ENCODE assay signal across 10 mouse cellular contexts in genomic region chr17:9760026-9760705, GRCm38 (mm10).
DNase-seq lines count a peak whose midpoint lies in the region; ATAC-seq and TF ChIP-seq lines count a peak whose summit lies in the region.
"Had no signal": no experiment of that assay in that cellular context is flagged by ENCODE, and none has a peak within 500 bp of the region (broad histone marks: within the 10 kb centered on the region; RNA-seq: fewer than 3 reads in every experiment).

No protein-coding gene starts in this region.

- no peak overlapping the region for H3K4me3 ChIP-seq in heart, embryonic 10.5 days
- no peak overlapping the region for H3K4me3 ChIP-seq in forebrain, embryonic 12.5 days (replicated peaks)
- H3K4me3 ChIP-seq in heart, embryonic 13.5 days: no peak overlapping the region
- no peak overlapping the region for H3K4me3 ChIP-seq in midbrain, embryonic 12.5 days
- no peak overlapping the region for H3K4me3 ChIP-seq in thymus, adult 2 months (ENCODE audit: control insufficient read depth, insufficient read depth, low read length)
- H3K4me3 ChIP-seq: megakaryocyte, embryonic 14.5 days had no signal

- H3K4me1 ChIP-seq in heart, embryonic 10.5 days: peaks cover 36% of the 10 kb centered on the region
- H3K4me1 ChIP-seq in forebrain, embryonic 12.5 days: peaks cover 47% of the 10 kb centered on the region
- peaks cover 42% of the 10 kb centered on the region for H3K4me1 ChIP-seq in heart, embryonic 13.5 days
- peaks cover 45% of the 10 kb centered on the region for H3K4me1 ChIP-seq in midbrain, embryonic 12.5 days
- H3K4me1 ChIP-seq in thymus, adult 2 months (replicated peaks; ENCODE audit: control insufficient read depth, insufficient read depth, low read length): no peaks in the 10 kb centered on the region

- peak; percentile 61 for DNase-seq in heart, embryonic 10.5 days (ENCODE audit: low spot score)
- DNase-seq in heart, adult 8-10 months (ENCODE audit: low spot score): no peak
- no peak for DNase-seq in thymus, adult 2 months
- no peak for DNase-seq in T-cell, adult 2 months (ENCODE audit: low spot score)
- DNase-seq in left cerebral cortex, adult 8-10 months (ENCODE audit: low spot score in 2 of 2): no peak

- no peak for ATAC-seq in forebrain, embryonic 12.5 days (ENCODE audit: low FRiP score)
- no peak for ATAC-seq in heart, embryonic 13.5 days (ENCODE audit: extremely low read depth, insufficient number of reproducible peaks, low FRiP score, low TSS enrichment)
- no peak for ATAC-seq in midbrain, embryonic 12.5 days (ENCODE audit: low FRiP score, low read depth)
- ATAC-seq: activated CD4-positive, CD25-positive, alpha-beta regulatory T cell, adult 4 months had no signal

- TF ChIP-seq CTCF in thymus, adult 2 months (IDR thresholded peaks at IDR 0.05; ENCODE audit: borderline replicate concordance, control insufficient read depth, extremely low read depth, insufficient read depth, low read length, poor library complexity): no peak

- H3K27me3 ChIP-seq in heart, embryonic 10.5 days (ENCODE audit: insufficient read depth, poor library complexity, severe bottlenecking): no peaks in the 10 kb centered on the region
- H3K27me3 ChIP-seq in forebrain, embryonic 12.5 days: 0 out of 2 replicates have a peak, but pooled peaks cover 3% of the 10 kb centered on the region
- no peaks in the 10 kb centered on the region for H3K27me3 ChIP-seq in heart, embryonic 13.5 days (replicated peaks)
- H3K27me3 ChIP-seq in midbrain, embryonic 12.5 days: peaks cover 6% of the 10 kb centered on the region
- H3K27me3 ChIP-seq in thymus, adult 2 months (ENCODE audit: control insufficient read depth, insufficient read depth, low read length): no peaks in the 10 kb centered on the region

- H3K9me3 ChIP-seq in heart, embryonic 10.5 days: no peaks in the 10 kb centered on the region
- no peaks in the 10 kb centered on the region for H3K9me3 ChIP-seq in forebrain, embryonic 12.5 days
- no peaks in the 10 kb centered on the region for H3K9me3 ChIP-seq in heart, embryonic 13.5 days
- H3K9me3 ChIP-seq in midbrain, embryonic 12.5 days: no peaks in the 10 kb centered on the region
- H3K9me3 ChIP-seq: megakaryocyte, embryonic 14.5 days had no signal

- TF ChIP-seq POLR2A in thymus, adult 2 months (IDR thresholded peaks at IDR 0.05; ENCODE audit: control insufficient read depth, extremely low read depth, insufficient read depth, low read length, poor library complexity): no peak

- peak overlapping the region; percentile 21; the same call in 1 of the 2 replicates for H3K4me2 ChIP-seq in forebrain, embryonic 12.5 days
- H3K4me2 ChIP-seq in heart, embryonic 13.5 days: peak overlapping the region; percentile 20
- no peak overlapping the region for H3K4me2 ChIP-seq in midbrain, embryonic 12.5 days (replicated peaks)

- no peak overlapping the region for H3K9ac ChIP-seq in forebrain, embryonic 12.5 days
- no peak overlapping the region for H3K9ac ChIP-seq in heart, embryonic 13.5 days
- no peak overlapping the region for H3K9ac ChIP-seq in midbrain, embryonic 12.5 days (replicated peaks)

- 54% methylated on average over 8 of the region's 8 CpGs for WGBS in heart, embryonic 10.5 days
- WGBS in forebrain, embryonic 12.5 days: 37% methylated on average over 8 of the region's 8 CpGs
- 44% methylated on average over 8 of the region's 8 CpGs for WGBS in heart, embryonic 13.5 days
- WGBS in midbrain, embryonic 12.5 days: 45% methylated on average over 8 of the region's 8 CpGs
- 89% methylated on average over 8 of the region's 8 CpGs for WGBS in thymus, adult 2 months

- H3K36me3 ChIP-seq in heart, embryonic 10.5 days: no peaks in the 10 kb centered on the region
- H3K36me3 ChIP-seq in forebrain, embryonic 12.5 days (replicated peaks): no peaks in the 10 kb centered on the region
- no peaks in the 10 kb centered on the region for H3K36me3 ChIP-seq in heart, embryonic 13.5 days
- no peaks in the 10 kb centered on the region for H3K36me3 ChIP-seq in midbrain, embryonic 12.5 days
- no peaks in the 10 kb centered on the region for H3K36me3 ChIP-seq in thymus, adult 2 months (ENCODE audit: control insufficient read depth, insufficient read depth, low read length)

- peak overlapping the region; percentile 56; the same call in 1 of the 2 replicates for H3K27ac ChIP-seq in heart, embryonic 10.5 days
- H3K27ac ChIP-seq in forebrain, embryonic 12.5 days: peak overlapping the region; percentile 73
- H3K27ac ChIP-seq in heart, embryonic 13.5 days (replicated peaks): peak overlapping the region; percentile 75
- peak overlapping the region; percentile 66 for H3K27ac ChIP-seq in midbrain, embryonic 12.5 days (replicated peaks)
- H3K27ac ChIP-seq in thymus, adult 2 months (ENCODE audit: control insufficient read depth, insufficient read depth, low read length): no peak overlapping the region
